Mouse (Mus musculus): ENCODE measurements around the gene Sst.

The Sst gene

DNA sequence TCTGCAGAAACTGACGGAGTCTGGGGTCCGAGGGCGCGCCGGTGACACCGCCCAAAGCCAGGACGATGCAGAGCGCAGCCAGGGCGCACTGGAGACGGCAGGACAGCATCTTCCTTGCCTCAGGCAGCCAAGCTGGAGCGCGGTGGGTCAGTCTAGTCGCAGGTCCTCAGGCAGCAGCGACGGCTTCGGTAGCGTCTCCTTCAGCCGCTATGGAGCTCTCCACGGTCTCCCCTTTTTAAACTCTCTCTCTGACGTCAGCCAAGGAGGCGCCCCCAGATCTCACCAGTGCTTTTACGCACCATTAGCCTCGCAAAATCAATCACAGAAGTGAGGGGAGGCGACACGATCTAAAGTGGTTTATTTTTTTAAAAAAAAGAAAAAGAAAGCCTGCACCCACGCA, at the start of gene Sst:
Sst (minus strand) TSS at position 323 of the 400 bp plus-strand sequence.
- TF ChIP-seq GATA4 (IDR thresholded peaks at IDR 0.05; ENCODE audit: insufficient replicate concordance, low read length): no peak

DNA sequence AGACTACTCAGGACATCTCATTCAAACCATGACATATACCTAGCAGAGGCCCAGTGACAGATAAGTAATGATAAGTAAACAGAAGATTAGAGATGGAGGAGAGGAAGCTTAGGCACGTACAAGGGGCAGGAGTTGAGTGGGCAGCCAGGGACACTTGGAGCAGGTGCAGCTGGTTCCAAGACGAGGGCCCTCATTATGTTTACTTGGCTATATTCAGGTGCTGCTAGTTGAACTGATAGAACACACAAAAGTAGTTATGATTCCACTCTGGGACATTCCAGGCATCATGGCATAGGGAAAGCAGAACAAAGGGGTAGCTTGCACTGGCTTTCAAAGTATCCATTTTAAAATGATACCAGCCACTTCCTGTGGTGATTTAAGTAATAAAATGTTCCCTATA, 43.6 kb upstream of the Sst start:
- no peak for TF ChIP-seq GATA4 (IDR thresholded peaks at IDR 0.05; ENCODE audit: insufficient replicate concordance, low read length)

DNA sequence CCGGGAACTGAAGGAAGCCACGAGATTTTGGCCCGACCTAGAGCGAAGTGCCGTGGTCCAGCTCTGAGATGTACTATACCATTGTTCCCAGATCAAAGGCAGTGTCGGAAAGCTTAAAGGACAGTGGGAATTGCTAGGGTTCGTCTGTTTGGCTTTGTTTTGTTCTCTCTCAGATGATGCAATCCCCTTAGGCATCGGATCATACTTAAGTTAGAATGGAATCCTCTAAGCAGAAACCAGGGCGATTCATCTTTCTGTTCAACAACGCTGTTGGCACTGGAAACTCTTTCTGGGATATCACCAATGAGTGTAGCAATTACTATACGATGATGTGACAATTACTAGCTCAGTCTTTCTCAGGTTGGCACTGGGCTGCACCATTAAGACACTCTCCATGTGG, 41.5 kb upstream of the Sst start, which contains the start of gene Rtp2:
Rtp2 (minus strand) TSS at position 101 of the 400 bp plus-strand sequence.
- no peak for TF ChIP-seq GATA4 (IDR thresholded peaks at IDR 0.05; ENCODE audit: insufficient replicate concordance, low read length)

DNA sequence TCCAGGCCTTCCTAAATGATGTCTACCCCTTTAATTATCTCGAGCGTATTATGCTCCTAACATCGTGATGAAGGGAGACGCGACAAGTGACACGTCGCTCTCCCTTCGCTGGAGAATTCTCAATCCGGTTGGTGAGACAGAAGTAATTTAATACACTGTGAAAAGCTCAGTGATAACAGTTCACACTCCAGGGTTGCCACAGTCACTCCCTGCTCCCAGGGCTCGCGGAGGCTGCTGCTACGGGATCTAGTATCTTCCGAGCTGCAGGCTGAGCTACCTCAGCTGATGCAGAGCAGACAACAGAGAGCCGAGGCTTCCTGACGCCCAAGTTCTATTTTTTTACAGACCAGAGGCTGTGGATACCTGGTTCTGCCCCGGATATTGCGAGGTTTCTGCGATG, 40.5 kb upstream of the Sst start:
- TF ChIP-seq GATA4 (IDR thresholded peaks at IDR 0.05; ENCODE audit: insufficient replicate concordance, low read length): no peak

DNA sequence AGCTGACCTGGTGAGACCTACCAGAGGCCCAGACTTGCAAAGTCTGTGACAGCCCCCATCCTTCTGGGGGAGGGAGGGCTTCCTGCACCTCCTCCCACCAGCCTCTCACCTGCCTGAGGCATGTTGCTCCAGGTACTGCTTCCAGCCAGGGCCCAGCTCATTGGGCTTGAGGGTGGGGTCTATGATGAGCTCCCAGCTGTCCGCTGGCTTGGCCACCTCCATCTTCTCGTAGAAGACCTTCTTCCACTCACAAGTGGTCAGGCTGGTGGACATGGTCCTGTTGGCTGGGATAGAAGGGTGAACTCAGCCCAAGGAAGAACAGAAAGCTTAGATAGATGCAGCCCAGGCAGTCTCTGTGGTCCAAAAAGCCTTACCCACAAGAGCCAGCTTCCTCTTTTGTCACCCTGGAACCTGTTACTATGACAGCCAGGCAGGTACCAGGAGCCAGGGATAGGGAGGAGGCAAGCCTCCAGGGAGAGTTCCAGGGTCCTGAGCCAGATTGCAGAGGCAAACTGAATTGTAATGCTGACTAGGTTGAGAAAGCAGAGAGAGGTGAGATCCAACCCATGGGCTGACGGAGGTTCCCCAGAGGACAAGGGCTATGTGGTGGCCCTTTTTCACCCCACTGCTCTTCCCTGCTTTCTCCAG, 39.8 kb upstream of the Sst start:
- TF ChIP-seq GATA4 (IDR thresholded peaks at IDR 0.05; ENCODE audit: insufficient replicate concordance, low read length): no peak

DNA sequence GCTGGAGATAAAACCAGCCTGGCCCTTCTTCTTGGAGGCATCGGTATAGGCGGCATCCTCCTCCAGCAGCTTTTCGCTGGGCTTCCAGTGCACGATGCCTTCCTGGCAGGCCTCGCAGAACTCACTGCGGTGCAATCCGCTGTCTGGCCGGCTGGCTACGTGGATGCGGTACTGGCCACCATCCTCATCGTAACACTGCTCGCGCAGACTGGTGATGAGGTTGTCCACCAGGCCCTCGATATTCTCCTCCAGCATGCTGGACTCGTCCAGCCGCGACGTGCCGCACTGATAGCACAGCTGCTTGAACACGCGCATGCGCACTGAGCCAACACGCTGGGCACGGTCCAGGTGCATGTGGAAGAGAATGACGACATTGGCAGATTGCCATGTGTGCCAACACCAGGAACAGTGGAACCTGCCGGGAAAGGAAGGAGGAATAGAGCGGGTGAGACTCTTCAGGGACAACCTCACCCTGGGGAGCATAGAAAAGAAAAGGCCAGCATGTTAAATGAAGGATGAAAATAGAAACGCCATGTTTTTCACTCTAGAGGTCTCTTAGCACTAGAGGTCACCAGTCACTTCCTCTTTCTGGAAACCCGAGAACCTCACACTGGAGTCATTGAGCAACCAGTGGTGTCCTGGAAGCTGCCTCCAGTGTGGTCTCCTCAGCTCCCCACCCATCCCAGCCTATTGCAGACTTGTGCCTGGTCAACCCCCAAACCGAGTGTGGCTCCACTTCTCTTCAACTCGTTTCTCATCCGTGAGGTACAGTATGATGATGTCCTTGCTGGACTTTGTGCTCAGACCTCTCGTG, 36.8 kb upstream of the Sst start:
- no peak for TF ChIP-seq GATA4 (IDR thresholded peaks at IDR 0.05; ENCODE audit: insufficient replicate concordance, low read length)

DNA sequence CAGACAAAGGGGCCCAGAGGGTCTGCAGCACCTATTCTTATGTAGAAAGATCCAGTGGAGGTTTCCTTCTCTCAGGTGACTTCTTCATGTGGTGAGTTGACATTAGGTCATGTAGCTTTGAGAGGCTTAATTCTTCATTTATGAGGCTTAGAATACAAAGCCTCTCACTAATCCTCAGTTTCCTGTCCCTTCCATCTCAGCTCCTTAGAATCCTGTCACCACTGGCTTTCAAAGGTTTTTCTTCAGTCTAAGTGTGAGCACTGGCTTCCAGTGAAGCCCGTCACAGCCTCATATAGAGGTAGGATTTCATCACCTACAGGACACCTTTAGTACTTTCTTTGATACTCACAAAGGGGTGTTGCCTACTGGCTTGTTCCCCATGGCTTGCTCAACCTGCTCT, 32.1 kb upstream of the Sst start:
- no peak for TF ChIP-seq GATA4 (IDR thresholded peaks at IDR 0.05; ENCODE audit: insufficient replicate concordance, low read length)

DNA sequence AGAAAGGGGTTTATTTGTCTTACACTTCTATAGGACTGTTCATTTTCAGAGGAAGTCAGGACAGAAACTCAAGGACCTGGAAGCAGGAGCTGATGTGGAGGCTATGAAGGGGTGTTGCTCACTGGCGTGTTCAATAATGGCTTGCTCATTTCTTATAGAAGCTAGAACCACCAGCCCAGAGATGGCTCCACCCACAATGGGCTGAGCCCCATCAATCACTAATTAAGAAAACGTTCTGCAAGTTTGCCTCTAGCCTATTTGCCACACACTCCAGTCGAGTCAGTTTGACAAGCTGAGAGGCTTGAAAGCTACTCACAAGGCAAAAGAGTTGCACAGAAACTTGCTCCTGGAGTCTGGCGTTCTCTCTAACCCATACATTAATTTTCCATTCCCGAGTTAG, 30.9 kb upstream of the Sst start:
- no peak for TF ChIP-seq GATA4 (IDR thresholded peaks at IDR 0.05; ENCODE audit: insufficient replicate concordance, low read length)

DNA sequence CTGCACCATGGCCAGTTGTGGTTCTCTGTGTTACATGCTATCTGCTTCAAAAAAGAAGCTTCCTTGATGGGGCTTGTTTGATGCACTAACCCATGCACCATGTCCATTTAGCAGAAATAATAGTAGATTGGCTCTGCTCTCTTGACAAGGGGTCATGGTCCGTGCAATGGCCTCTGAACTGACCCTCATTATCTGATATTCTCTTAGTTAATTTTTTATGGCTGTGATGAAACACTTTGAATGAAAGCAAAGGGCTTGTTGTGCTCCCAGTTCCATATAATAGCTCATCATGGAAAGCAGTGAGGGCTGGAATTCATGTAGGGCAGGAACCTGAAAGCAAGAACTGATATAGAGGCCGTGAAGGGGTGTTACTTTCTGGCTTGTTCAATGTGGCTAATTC, 28.7 kb upstream of the Sst start:
- peak; percentile 76; the same call in 1 of the 2 replicates for TF ChIP-seq GATA4 (IDR thresholded peaks at IDR 0.05; ENCODE audit: insufficient replicate concordance, low read length)

DNA sequence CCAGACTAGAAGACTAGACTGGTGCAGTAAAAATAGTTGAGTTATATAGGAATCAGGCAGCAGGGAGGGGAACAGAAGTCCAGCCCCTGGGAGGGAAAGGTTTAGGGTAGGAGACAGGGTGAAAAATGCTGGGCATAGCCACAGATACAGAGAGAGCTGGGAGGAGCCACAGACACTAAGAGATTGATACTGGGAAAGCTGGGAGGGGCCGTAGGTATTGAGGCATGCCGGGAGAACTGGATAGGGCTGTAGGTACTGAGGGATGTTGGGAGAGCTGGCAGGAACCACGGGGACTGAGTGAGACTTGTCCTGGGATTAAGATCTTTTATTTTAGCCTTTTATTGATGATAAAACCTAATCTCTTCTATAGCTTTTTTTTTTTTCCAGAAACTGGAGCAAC, 22.6 kb upstream of the Sst start:
- no peak for TF ChIP-seq GATA4 (IDR thresholded peaks at IDR 0.05; ENCODE audit: insufficient replicate concordance, low read length)

DNA sequence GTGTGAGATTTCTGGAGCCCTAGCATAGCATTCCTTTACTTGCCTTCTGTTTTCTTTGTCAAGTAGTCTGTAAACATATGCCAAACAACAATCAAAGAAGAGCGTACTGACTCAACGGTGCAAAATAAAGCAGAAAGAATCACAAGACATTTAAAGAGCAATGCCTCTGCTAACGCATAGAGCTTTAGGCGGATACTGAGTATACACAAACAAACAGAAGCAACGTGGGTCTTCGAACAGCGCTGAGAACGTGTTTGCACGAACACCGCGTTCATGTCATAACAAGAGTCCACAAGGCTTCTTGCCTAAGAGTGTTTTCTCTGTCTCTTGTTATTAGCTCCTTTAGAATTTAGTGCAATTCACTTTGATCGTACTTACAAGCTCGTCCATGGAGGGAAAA, 22.0 kb upstream of the Sst start:
- no peak for TF ChIP-seq GATA4 (IDR thresholded peaks at IDR 0.05; ENCODE audit: insufficient replicate concordance, low read length)

DNA sequence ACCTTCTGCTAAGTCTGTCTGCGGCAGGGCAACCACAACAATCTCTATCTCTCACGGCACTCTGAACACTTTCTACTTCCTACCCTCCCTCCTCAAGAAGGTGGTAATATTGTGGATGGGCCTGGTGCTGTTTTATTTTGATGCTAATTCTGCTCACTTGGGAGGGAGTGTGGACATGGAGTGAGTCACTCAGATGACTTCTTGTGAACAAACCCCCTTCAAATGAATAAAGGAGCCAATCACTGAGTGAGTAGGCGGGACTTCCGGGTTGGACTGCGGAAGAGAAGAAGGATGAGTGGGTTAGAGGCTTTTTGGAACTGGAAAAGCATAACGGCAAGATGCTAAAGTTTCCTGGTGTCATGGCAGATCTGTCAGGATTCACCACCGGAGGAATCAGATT, 10.7 kb upstream of the Sst start:
- no peak for TF ChIP-seq GATA4 (IDR thresholded peaks at IDR 0.05; ENCODE audit: insufficient replicate concordance, low read length)

DNA sequence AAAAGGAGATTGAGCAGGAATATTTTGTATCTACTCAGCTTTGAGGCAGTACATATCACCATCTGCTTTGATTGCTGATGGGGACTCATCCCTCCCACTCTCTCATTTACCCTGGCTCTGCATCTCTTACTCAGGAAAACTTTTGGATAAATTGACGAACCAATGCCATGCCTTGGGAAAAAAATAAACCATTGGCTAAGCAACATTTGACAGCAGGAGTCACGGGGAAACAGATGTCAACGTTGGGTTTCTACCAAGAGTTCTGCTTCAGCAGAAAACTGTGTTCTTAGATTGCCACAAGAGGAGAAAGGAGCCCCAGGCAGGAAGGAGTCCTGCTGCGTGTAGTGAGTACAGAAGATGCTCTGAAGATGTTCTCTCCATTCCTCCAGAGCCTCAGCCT, 9.3 kb upstream of the Sst start:
- no peak for TF ChIP-seq GATA4 (IDR thresholded peaks at IDR 0.05; ENCODE audit: insufficient replicate concordance, low read length)

DNA sequence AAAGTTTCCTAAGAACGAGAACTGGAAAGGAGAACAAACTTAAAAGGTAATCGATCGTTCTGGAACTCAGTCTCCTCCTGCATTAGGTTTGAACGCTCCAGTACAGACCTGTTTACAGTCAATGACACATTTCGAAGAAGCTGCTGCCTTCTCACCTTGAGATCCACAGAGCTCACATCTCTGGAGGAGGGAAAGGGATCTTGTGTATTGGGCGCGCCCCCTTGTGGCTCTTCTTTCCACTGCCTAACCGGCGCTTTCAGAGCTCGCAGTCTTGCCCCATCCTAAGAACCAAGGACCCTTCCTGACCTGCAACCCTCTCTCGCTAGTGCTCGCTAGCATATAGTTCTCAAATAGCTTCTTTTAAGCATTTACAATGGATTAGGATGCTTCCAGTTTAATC, 8.1 kb upstream of the Sst start:
- no peak for TF ChIP-seq GATA4 (IDR thresholded peaks at IDR 0.05; ENCODE audit: insufficient replicate concordance, low read length)

DNA sequence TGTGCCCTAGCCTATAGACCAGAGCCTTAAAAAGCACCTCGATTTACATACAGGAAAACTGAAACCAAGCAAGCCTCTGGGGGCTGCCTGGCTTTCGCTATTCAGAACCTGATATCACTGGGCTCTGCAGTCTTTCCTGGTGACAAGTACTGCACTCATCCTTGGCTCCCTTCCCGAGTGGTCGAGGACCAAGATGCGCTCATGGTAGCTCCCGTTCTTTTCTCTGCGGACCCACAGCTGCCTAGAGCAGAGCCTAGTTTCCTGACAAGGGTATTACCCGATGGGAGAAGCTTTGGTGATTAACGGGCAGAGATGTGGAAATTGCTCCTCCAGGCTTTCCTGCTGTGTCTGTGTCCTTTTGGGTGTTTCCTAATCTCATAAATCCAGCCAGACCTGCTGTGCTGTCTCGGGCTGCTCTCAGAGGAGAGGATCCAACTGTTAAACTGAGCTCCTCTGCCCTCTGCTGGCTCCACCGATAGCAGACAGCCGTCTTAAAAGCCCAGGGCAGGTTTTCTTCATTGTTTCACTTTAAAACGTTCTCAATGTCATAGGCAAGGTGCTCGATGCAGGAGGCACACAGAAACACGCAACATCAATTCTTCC, 7.3 kb upstream of the Sst start:
- peak; percentile 40; the same call in 1 of the 2 replicates for TF ChIP-seq GATA4 (IDR thresholded peaks at IDR 0.05; ENCODE audit: insufficient replicate concordance, low read length)

DNA sequence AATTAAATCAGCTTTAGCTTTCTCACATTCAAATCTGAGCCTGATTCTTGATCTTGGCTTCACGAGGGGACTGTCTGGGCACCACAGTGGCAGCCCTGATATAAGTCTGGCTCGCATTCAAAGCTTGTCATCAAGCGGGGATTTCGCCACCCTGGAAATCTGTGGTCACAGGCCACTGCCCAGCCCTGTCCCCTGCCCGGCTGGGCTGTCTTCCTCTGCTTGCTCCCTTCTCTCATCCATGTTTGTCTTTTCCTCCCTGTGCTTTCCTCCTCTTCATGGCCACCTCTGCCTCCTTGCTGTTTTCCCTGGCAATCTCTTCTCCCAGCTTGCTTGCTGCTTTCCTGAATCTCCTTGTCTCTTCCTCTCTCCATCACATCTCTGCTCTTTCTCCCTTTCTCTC, 6.7 kb upstream of the Sst start:
- TF ChIP-seq GATA4 (IDR thresholded peaks at IDR 0.05; ENCODE audit: insufficient replicate concordance, low read length): no peak

Data from liver, adult (tissue).